Mouse (Mus musculus) heart, embryonic 12.5 days (tissue): Measurements from ENCODE around the gene Hectd4. TPM values are rescaled to one million over a fixed set of nuclear protein-coding genes. Genes with fewer than 3 reads are reported as not detected.

Experiments
- ATAC-seq: fragments of 200-750 bp; cut with Nextera tagmentation; 2 replicates; pipeline ENCODE4 v1.8.0; 2017; ENCODE audit warnings: moderate TSS enrichment, moderate library complexity; ENCODE audit not compliant: insufficient number of reproducible peaks, low FRiP score
- H3K27ac ChIP-seq: fragments of 300-500 bp; sonication (generic); 2 replicates; pipeline ENCODE4 v1.5.1; 2016; ENCODE audit warnings: mild to moderate bottlenecking, moderate library complexity; ENCODE audit not compliant: poor library complexity, severe bottlenecking
- H3K27me3 ChIP-seq: fragments of 300-500 bp; sonication (generic); replicated peaks from 2 replicates; pipeline ENCODE4 v1.6.1; 2016; ENCODE audit warnings: mild to moderate bottlenecking, moderate library complexity
- H3K36me3 ChIP-seq: fragments of 300-500 bp; sonication (generic); 2 replicates; pipeline ENCODE4 v1.6.1; 2016; ENCODE audit warnings: mild to moderate bottlenecking, moderate library complexity
- H3K4me1 ChIP-seq: fragments of 300-500 bp; sonication (generic); replicated peaks from 2 replicates; pipeline ENCODE4 v1.6.1; 2016; ENCODE audit warnings: mild to moderate bottlenecking
- H3K4me2 ChIP-seq: fragments of 300-500 bp; sonication (generic); 2 replicates; pipeline ENCODE4 v1.6.1; 2016; ENCODE audit warnings: mild to moderate bottlenecking, moderate library complexity
- H3K4me3 ChIP-seq: fragments of 300-500 bp; sonication (generic); 2 replicates; pipeline ENCODE4 v1.5.1; 2016; ENCODE audit warnings: mild to moderate bottlenecking
- H3K9ac ChIP-seq: fragments of 300-500 bp; sonication (generic); 2 replicates; pipeline ENCODE4 v1.6.1; 2016; ENCODE audit warnings: mild to moderate bottlenecking, moderate library complexity
- H3K9me3 ChIP-seq: fragments of 300-500 bp; sonication (generic); replicated peaks from 2 replicates; pipeline ENCODE4 v1.6.1; 2016; ENCODE audit warnings: mild to moderate bottlenecking, moderate library complexity
- WGBS: fragments of 180-500 bp; shearing (Covaris S2); methylation state at CpG from one replicate; pipeline ENCODE4 v1.1.7; 2016; 5-methylcytosine and 5-hydroxymethylcytosine counted together
- polyA plus RNA-seq: library from polyadenylated mRNA; unstranded; fragments of >200 nt; fragmentation: Nextera tagmentation; extraction: Ambion mirVana; gene quantifications from 2 replicates; pipeline ENCODE4 v1.2.1, GENCODE M21; 2016

The Hectd4 gene
- polyA plus RNA-seq, 1 experiment from 2014 or later = 6.8 TPM

- Histone ChIP-seq H3K36me3 (peaks cover 8% of the 10 kb centered on the region; the same call in 1 of the 2 replicates), H3K9ac (peak overlapping the region; percentile 28; the same call in 1 of the 2 replicates), H3K9me3 (no peaks in the 10 kb centered on the region), H3K4me2 (peak overlapping the region; percentile 40), H3K4me1 (peaks cover 28% of the 10 kb centered on the region), H3K27ac (peak overlapping the region; percentile 82), H3K27me3 (no peaks in the 10 kb centered on the region), H3K4me3 (no peak overlapping the region)
- peak; percentile 97 for ATAC-seq
- WGBS = 6% methylated on average over 5 of the region's 5 CpGs
These were observed 16.2 kb downstream of the Hectd4 start for GRCm38 (mm10) chr5:121236171-121236570.

GRCm38 (mm10) chr5:121238208-121238607 lies 18.2 kb downstream of the Hectd4 start:
- WGBS = 82% methylated on average over 2 of the region's 2 CpGs
- H3K27me3 ChIP-seq = no peaks in the 10 kb centered on the region
- ATAC-seq = no peak
- no peak overlapping the region for H3K4me2 ChIP-seq
- H3K27ac ChIP-seq = no peak overlapping the region
- H3K4me3 ChIP-seq = no peak overlapping the region
- H3K36me3 ChIP-seq = peaks cover 5% of the 10 kb centered on the region; the same call in 1 of the 2 replicates
- H3K4me1 ChIP-seq = peaks cover 40% of the 10 kb centered on the region
- H3K9ac ChIP-seq = no peak overlapping the region
- no peaks in the 10 kb centered on the region for H3K9me3 ChIP-seq

GRCm38 (mm10) chr5:121239846-121240245 lies 19.8 kb downstream of the Hectd4 start:
- no peak overlapping the region for H3K27ac ChIP-seq
- H3K27me3 ChIP-seq = no peaks in the 10 kb centered on the region
- peaks cover 46% of the 10 kb centered on the region for H3K4me1 ChIP-seq
- H3K9ac ChIP-seq = no peak overlapping the region
- WGBS = 64% methylated on average over 5 of the region's 5 CpGs
- ATAC-seq = no peak
- H3K4me3 ChIP-seq = no peak overlapping the region
- no peaks in the 10 kb centered on the region for H3K9me3 ChIP-seq
- no peak overlapping the region for H3K4me2 ChIP-seq
- peaks cover 3% of the 10 kb centered on the region; the same call in 1 of the 2 replicates for H3K36me3 ChIP-seq

- Histone ChIP-seq H3K36me3 (no peaks in the 10 kb centered on the region), H3K4me2 (no peak overlapping the region), H3K4me1 (peaks cover 51% of the 10 kb centered on the region)
These were observed 21.2 kb downstream of the Hectd4 start for GRCm38 (mm10) chr5:121241182-121241581.

GRCm38 (mm10) chr5:121242261-121242660 lies 22.2 kb downstream of the Hectd4 start:
- WGBS = 24% methylated on average over 1 of the region's 1 CpGs

More at GRCm38 (mm10) chr5:121241182-121241581, 21.2 kb downstream of the Hectd4 start:
- Histone ChIP-seq H3K9ac (no peak overlapping the region), H3K9me3 (no peaks in the 10 kb centered on the region), H3K27me3 (no peaks in the 10 kb centered on the region), H3K27ac (no peak overlapping the region), H3K4me3 (no peak overlapping the region)
- no peak for ATAC-seq

GRCm38 (mm10) chr5:121242701-121243100 lies 22.7 kb downstream of the Hectd4 start:
- Histone ChIP-seq H3K9me3 (no peaks in the 10 kb centered on the region), H3K9ac (no peak overlapping the region), H3K27ac (peak overlapping the region; percentile 8; the same call in 1 of the 2 replicates), H3K4me2 (no peak overlapping the region), H3K27me3 (no peaks in the 10 kb centered on the region), H3K4me3 (no peak overlapping the region), H3K4me1 (peaks cover 43% of the 10 kb centered on the region), H3K36me3 (no peaks in the 10 kb centered on the region)
- 74% methylated on average over 1 of the region's 1 CpGs for WGBS
- peak; percentile 79 for ATAC-seq

More at GRCm38 (mm10) chr5:121242261-121242660, 22.2 kb downstream of the Hectd4 start:
- Histone ChIP-seq H3K4me1 (peaks cover 43% of the 10 kb centered on the region), H3K9ac (no peak overlapping the region), H3K4me2 (no peak overlapping the region), H3K9me3 (no peaks in the 10 kb centered on the region), H3K27ac (0 out of 2 replicates have a peak overlapping the region, but pooled peaks have one; percentile 8), H3K27me3 (no peaks in the 10 kb centered on the region), H3K36me3 (no peaks in the 10 kb centered on the region), H3K4me3 (no peak overlapping the region)
- ATAC-seq = 0 out of 2 replicates have a peak, but pooled peaks have one; percentile 30

- Histone ChIP-seq H3K4me3 (no peak overlapping the region), H3K9ac (no peak overlapping the region), H3K9me3 (no peaks in the 10 kb centered on the region), H3K36me3 (no peaks in the 10 kb centered on the region), H3K4me2 (no peak overlapping the region), H3K27ac (no peak overlapping the region), H3K4me1 (peaks cover 46% of the 10 kb centered on the region), H3K27me3 (no peaks in the 10 kb centered on the region)
- 84% methylated on average over 1 of the region's 1 CpGs for WGBS
- no peak for ATAC-seq
These were observed 23.8 kb downstream of the Hectd4 start for GRCm38 (mm10) chr5:121243676-121244364.

- Histone ChIP-seq H3K9me3 (no peaks in the 10 kb centered on the region), H3K4me3 (no peak overlapping the region), H3K4me1 (peaks cover 49% of the 10 kb centered on the region), H3K27ac (no peak overlapping the region), H3K9ac (no peak overlapping the region), H3K4me2 (no peak overlapping the region), H3K36me3 (no peaks in the 10 kb centered on the region), H3K27me3 (no peaks in the 10 kb centered on the region)
- ATAC-seq = no peak
- 72% methylated on average over 5 of the region's 5 CpGs for WGBS
These were observed 24.3 kb downstream of the Hectd4 start for GRCm38 (mm10) chr5:121244365-121244731.

GRCm38 (mm10) chr5:121245201-121245600 lies 25.2 kb downstream of the Hectd4 start:
- Histone ChIP-seq H3K4me2 (no peak overlapping the region), H3K36me3 (0 out of 2 replicates have a peak, but pooled peaks cover 2% of the 10 kb centered on the region), H3K9ac (no peak overlapping the region), H3K27me3 (no peaks in the 10 kb centered on the region), H3K4me3 (no peak overlapping the region), H3K4me1 (peaks cover 42% of the 10 kb centered on the region), H3K9me3 (no peaks in the 10 kb centered on the region), H3K27ac (no peak overlapping the region)
- ATAC-seq = no peak
- 79% methylated on average over 7 of the region's 7 CpGs for WGBS

GRCm38 (mm10) chr5:121248766-121249394 lies 28.9 kb downstream of the Hectd4 start:
- Histone ChIP-seq H3K4me3 (no peak overlapping the region), H3K27me3 (no peaks in the 10 kb centered on the region), H3K9me3 (no peaks in the 10 kb centered on the region), H3K4me1 (peaks cover 22% of the 10 kb centered on the region), H3K4me2 (no peak overlapping the region), H3K27ac (no peak overlapping the region), H3K36me3 (peaks cover 4% of the 10 kb centered on the region; the same call in 1 of the 2 replicates), H3K9ac (no peak overlapping the region)
- ATAC-seq = peak; percentile 37; the same call in 1 of the 2 replicates
- WGBS = 55% methylated on average over 3 of the region's 3 CpGs

GRCm38 (mm10) chr5:121249693-121250092 lies 29.7 kb downstream of the Hectd4 start:
- Histone ChIP-seq H3K9ac (no peak overlapping the region), H3K4me2 (no peak overlapping the region), H3K9me3 (no peaks in the 10 kb centered on the region), H3K27me3 (no peaks in the 10 kb centered on the region), H3K4me3 (no peak overlapping the region), H3K36me3 (peaks cover 12% of the 10 kb centered on the region), H3K4me1 (peaks cover 18% of the 10 kb centered on the region), H3K27ac (no peak overlapping the region)
- 87% methylated on average over 3 of the region's 3 CpGs for WGBS
- ATAC-seq = no peak
